Mouse (Mus musculus) kidney, adult 2 months (tissue): ENCODE data around the gene Alg5.

Experiments
- CTCF ChIP-seq: fragments of 200-500 bp; conservative IDR thresholded peaks from 2 replicates; pipeline ENCODE4 v1.5.1; 2011; ENCODE audit warnings: low read depth, mild to moderate bottlenecking, control low read depth, low read length, moderate library complexity, mixed read lengths; ENCODE audit not compliant: insufficient read depth, insufficient read length
- POLR2A ChIP-seq: fragments of 200-500 bp; IDR thresholded peaks from one replicate; pipeline ENCODE4 v1.6.1; 2011; ENCODE audit warnings: low read depth, low read length, control low read depth

DNA sequence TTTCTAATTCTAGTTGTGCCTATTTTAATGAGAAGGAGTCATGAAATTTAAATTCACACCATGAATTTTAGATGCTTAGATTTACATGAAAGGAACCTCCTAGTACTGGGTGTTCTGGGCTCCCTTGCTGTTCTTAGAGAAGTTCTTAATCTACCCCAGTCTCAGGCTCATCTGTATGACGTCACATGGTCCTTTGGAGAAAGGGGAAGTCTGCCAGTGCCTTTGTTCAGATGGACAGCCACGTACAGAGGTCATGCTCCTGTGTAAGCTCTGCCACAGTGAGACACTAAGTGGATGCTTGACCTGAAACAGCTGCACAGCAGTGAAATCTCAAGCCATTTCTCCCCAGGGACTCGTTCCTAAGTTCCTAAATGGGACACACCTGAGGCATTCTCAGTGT lies 16.4 kb upstream of the Alg5 start:
- TF ChIP-seq CTCF (no peak), POLR2A (no peak)
